ENCODE assay signal across 12 mouse cellular contexts in the genomic region with DNA sequence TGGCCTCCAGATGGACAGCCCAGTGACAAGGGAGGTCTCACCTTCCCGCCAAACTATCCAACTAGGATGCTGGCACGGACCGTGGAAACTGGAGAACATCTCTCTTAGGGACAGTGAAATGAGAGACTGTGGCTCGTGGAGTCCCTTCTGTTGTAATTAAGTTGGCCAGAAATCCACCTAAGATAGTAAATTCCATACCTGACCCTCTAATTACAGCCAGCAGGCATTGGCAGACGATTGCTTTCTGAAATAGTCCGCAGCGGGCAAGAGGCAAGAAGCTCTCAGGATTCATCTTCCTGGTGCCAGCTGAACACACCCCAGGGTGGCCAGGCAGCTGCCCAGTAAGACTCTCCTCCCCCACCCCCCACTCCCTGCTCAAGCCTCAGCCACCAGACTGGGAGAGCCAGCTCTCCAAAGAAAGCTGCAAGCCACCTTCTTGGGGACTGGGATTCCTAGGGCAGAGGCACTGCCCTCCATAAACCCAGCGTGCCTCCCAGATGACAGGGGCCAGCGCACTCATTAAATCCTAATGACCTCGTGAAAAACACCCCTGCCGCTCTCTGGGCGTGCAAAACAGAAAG. TPM values are rescaled to one million over a fixed set of nuclear protein-coding genes. Genes with fewer than 3 reads are reported as not detected.
DNase-seq lines count a peak whose midpoint lies in the region; ATAC-seq and TF ChIP-seq lines count a peak whose summit lies in the region.
"Had no signal": no experiment of that assay in that cellular context is flagged by ENCODE, and none has a peak within 500 bp of the region (broad histone marks: within the 10 kb centered on the region; RNA-seq: fewer than 3 reads in every experiment).

No protein-coding gene starts in this region.

- peaks cover 4% of the 10 kb centered on the region; the same call in 1 of the 2 replicates for H3K36me3 ChIP-seq in neural tube, embryonic 11.5 days (ENCODE audit: control insufficient read depth, insufficient read depth, low read length)
- no peaks in the 10 kb centered on the region for H3K36me3 ChIP-seq in hindbrain, embryonic 16.5 days (ENCODE audit: control insufficient read depth, insufficient read depth, low read length)
- H3K36me3 ChIP-seq in thymus, adult 2 months (ENCODE audit: control insufficient read depth, insufficient read depth, low read length) = no peaks in the 10 kb centered on the region

- 33% methylated on average over 12 of the region's 12 CpGs for WGBS in neural tube, embryonic 11.5 days
- WGBS in hindbrain, embryonic 16.5 days = 32% methylated on average over 12 of the region's 12 CpGs
- WGBS in thymus, adult 2 months = 90% methylated on average over 12 of the region's 12 CpGs

- ATAC-seq in neural tube, embryonic 11.5 days (ENCODE audit: insufficient read depth, low FRiP score, low TSS enrichment) = peak; percentile 53; the same call in 1 of the 2 replicates
- peak; percentile 65 for ATAC-seq in hindbrain, embryonic 16.5 days

- no peak overlapping the region; the same call in 1 of the 2 replicates for H3K9ac ChIP-seq in neural tube, embryonic 11.5 days (ENCODE audit: low read length)
- no peak overlapping the region; the same call in 1 of the 2 replicates for H3K9ac ChIP-seq in hindbrain, embryonic 16.5 days (ENCODE audit: low read depth, low read length)
- H3K9ac ChIP-seq: embryonic facial prominence, embryonic 13.5 days had no signal

- H3K4me1 ChIP-seq in neural tube, embryonic 11.5 days (ENCODE audit: control insufficient read depth, insufficient read depth, low read length) = 0 out of 2 replicates have a peak, but pooled peaks cover 9% of the 10 kb centered on the region
- H3K4me1 ChIP-seq in hindbrain, embryonic 16.5 days (ENCODE audit: control insufficient read depth, insufficient read depth, low read depth, low read length) = peaks cover 13% of the 10 kb centered on the region
- no peaks in the 10 kb centered on the region for H3K4me1 ChIP-seq in thymus, adult 2 months (replicated peaks; ENCODE audit: control insufficient read depth, insufficient read depth, low read length)

- no peak for TF ChIP-seq POLR2A in thymus, adult 2 months (IDR thresholded peaks at IDR 0.05; ENCODE audit: control insufficient read depth, extremely low read depth, insufficient read depth, low read length, poor library complexity)

- no peak overlapping the region for H3K27ac ChIP-seq in neural tube, embryonic 11.5 days (ENCODE audit: low read depth, low read length)
- no peak overlapping the region for H3K27ac ChIP-seq in hindbrain, embryonic 16.5 days (ENCODE audit: low read depth, low read length)
- no peak overlapping the region for H3K27ac ChIP-seq in thymus, adult 2 months (ENCODE audit: control insufficient read depth, insufficient read depth, low read length)
- H3K27ac ChIP-seq: embryonic facial prominence, embryonic 13.5 days had no signal

- TF ChIP-seq CTCF in thymus, adult 2 months (IDR thresholded peaks at IDR 0.05; ENCODE audit: borderline replicate concordance, control insufficient read depth, extremely low read depth, insufficient read depth, low read length, poor library complexity) = no peak

- no peak overlapping the region for H3K4me3 ChIP-seq in neural tube, embryonic 11.5 days (ENCODE audit: low read depth, low read length)
- H3K4me3 ChIP-seq in hindbrain, embryonic 16.5 days (ENCODE audit: low read length) = no peak overlapping the region
- no peak overlapping the region for H3K4me3 ChIP-seq in thymus, adult 2 months (ENCODE audit: control insufficient read depth, insufficient read depth, low read length)
- H3K4me3 ChIP-seq: embryonic facial prominence, embryonic 13.5 days had no signal

- H3K27me3 ChIP-seq in neural tube, embryonic 11.5 days (ENCODE audit: control insufficient read depth, insufficient read depth, low read length) = no peaks in the 10 kb centered on the region
- no peaks in the 10 kb centered on the region for H3K27me3 ChIP-seq in hindbrain, embryonic 16.5 days (replicated peaks; ENCODE audit: control insufficient read depth, insufficient read depth, low read length)
- no peaks in the 10 kb centered on the region for H3K27me3 ChIP-seq in thymus, adult 2 months (ENCODE audit: control insufficient read depth, insufficient read depth, low read length)
- H3K27me3 ChIP-seq: embryonic facial prominence, embryonic 13.5 days had no signal

- no peak for DNase-seq in neural tube, embryonic 11.5 days (ENCODE audit: low spot score)
- no peak for DNase-seq in neural tube, embryonic 10.5 days (ENCODE audit: extremely low spot score, low spot score)
- peak; percentile 59 for DNase-seq in fat pad, adult 2 months (ENCODE audit: extremely low read depth, low read depth, low spot score)
- no peak for DNase-seq in thymus, postnatal 4 days
- DNase-seq in thymus, adult 2 months = no peak
- DNase-seq in frontal cortex, postnatal 14 days (ENCODE audit: low spot score in 2 of 2) = no peak
- DNase-seq in lung, postnatal 10 days = no peak
- DNase-seq: kidney, postnatal 36 days; lung, adult 2 months had no signal

- no peaks in the 10 kb centered on the region for H3K9me3 ChIP-seq in neural tube, embryonic 11.5 days (ENCODE audit: control insufficient read depth, low read length)
- H3K9me3 ChIP-seq in hindbrain, embryonic 16.5 days (ENCODE audit: control insufficient read depth, low read length) = no peaks in the 10 kb centered on the region
- H3K9me3 ChIP-seq: embryonic facial prominence, embryonic 13.5 days had no signal

- no peak overlapping the region for H3K4me2 ChIP-seq in neural tube, embryonic 11.5 days (ENCODE audit: low read depth)
- H3K4me2 ChIP-seq in hindbrain, embryonic 16.5 days (ENCODE audit: low read length) = no peak overlapping the region
- H3K4me2 ChIP-seq: embryonic facial prominence, embryonic 13.5 days; heart, embryonic 11.5 days had no signal

RNA-seq across cellular contexts. Expression of a gene that starts 51.9 kb away (rescaled TPM):
- polyA plus RNA-seq in neural tube, embryonic 11.5 days (2014; fragmentation: Nextera tagmentation; extraction: Ambion mirVana) = 10.3 and 12.2 TPM in 2 replicates
- 1.8 and 2.1 TPM in 2 replicates for polyA plus RNA-seq in hindbrain, embryonic 16.5 days (2015; fragmentation: Nextera tagmentation; extraction: Ambion mirVana)
- 1.6 and 2.4 TPM in 2 replicates for polyA plus RNA-seq in thymus, adult 2 months (2012; rRNA removed)
